Mouse (Mus musculus) midbrain, embryonic 12.5 days (tissue): ENCODE results near the gene Thumpd1. TPM values are rescaled to one million over a fixed set of nuclear protein-coding genes. Genes with fewer than 3 reads are reported as not detected.
"Not testable (repeated sequence)": the region's sequence is repeated elsewhere in the genome, so short reads cannot be mapped to it uniquely, and the experiment has no call there.

Experiments
- ATAC-seq: fragments of 200-750 bp; cut with Nextera tagmentation; 2 replicates; pipeline ENCODE4 v1.8.0; 2017; ENCODE audit warnings: low read depth, moderate TSS enrichment, moderate library complexity; ENCODE audit not compliant: low FRiP score
- H3K27ac ChIP-seq: fragments of 300-500 bp; sonication (generic); replicated peaks from 2 replicates; pipeline ENCODE4 v1.5.1; 2016; ENCODE audit warnings: mild to moderate bottlenecking
- H3K27me3 ChIP-seq: fragments of 300-500 bp; sonication (generic); 2 replicates; pipeline ENCODE4 v1.6.1; 2016; ENCODE audit warnings: mild to moderate bottlenecking
- H3K36me3 ChIP-seq: fragments of 300-500 bp; sonication (generic); 2 replicates; pipeline ENCODE4 v1.6.1; 2016
- H3K4me1 ChIP-seq: fragments of 300-500 bp; sonication (generic); 2 replicates; pipeline ENCODE4 v1.6.1; 2016
- H3K4me2 ChIP-seq: fragments of 300-500 bp; sonication (generic); replicated peaks from 2 replicates; pipeline ENCODE4 v1.6.1; 2016; ENCODE audit warnings: mild to moderate bottlenecking, moderate library complexity
- H3K4me3 ChIP-seq: fragments of 300-500 bp; sonication (generic); 2 replicates; pipeline ENCODE4 v1.5.1; 2016; ENCODE audit warnings: mild to moderate bottlenecking
- H3K9ac ChIP-seq: fragments of 300-500 bp; sonication (generic); replicated peaks from 2 replicates; pipeline ENCODE4 v1.6.1; 2016; ENCODE audit warnings: mild to moderate bottlenecking, moderate library complexity
- H3K9me3 ChIP-seq: fragments of 300-500 bp; sonication (generic); 2 replicates; pipeline ENCODE4 v1.6.1; 2016; ENCODE audit warnings: mild to moderate bottlenecking
- WGBS: fragments of 180-500 bp; shearing (Covaris S2); methylation state at CpG from one replicate; pipeline ENCODE4 v1.1.7; 2016; 5-methylcytosine and 5-hydroxymethylcytosine counted together
- polyA plus RNA-seq: library from polyadenylated mRNA; unstranded; fragments of >200 nt; fragmentation: Nextera tagmentation; extraction: Ambion mirVana; gene quantifications from 2 replicates; pipeline ENCODE4 v1.2.1, GENCODE M21; 2016

The Thumpd1 gene
- polyA plus RNA-seq = 90.7 and 91.2 TPM in 2 replicates

GRCm38 (mm10) chr7:119720253-119720946 is at the start of gene Thumpd1:
Gene Thumpd1, minus strand, starts transcription at chr7:119720798.
- Histone ChIP-seq H3K36me3 (peaks cover 36% of the 10 kb centered on the region), H3K9ac (peak within 1 kb of the TSS; percentile 86), H3K9me3 (no peaks in the 10 kb centered on the region), H3K4me1 (peaks cover 6% of the 10 kb centered on the region), H3K4me3 (peak within 1 kb of the TSS; percentile 94), H3K4me2 (peak within 1 kb of the TSS; percentile 80), H3K27me3 (no peaks in the 10 kb centered on the region; the same call in 1 of the 2 replicates), H3K27ac (peak within 1 kb of the TSS; percentile 46; the same call in 1 of the 2 replicates)
- ATAC-seq = peak; percentile 96
- WGBS = under 1% methylated on average over 59 of the region's 60 CpGs

- Histone ChIP-seq H3K36me3 (no peaks in the 10 kb centered on the region), H3K9me3 (no peaks in the 10 kb centered on the region), H3K4me2 (no peak overlapping the region), H3K4me3 (no peak overlapping the region), H3K27ac (no peak overlapping the region), H3K27me3 (no peaks in the 10 kb centered on the region), H3K4me1 (no peaks in the 10 kb centered on the region), H3K9ac (no peak overlapping the region)
- WGBS = 95% methylated on average over 8 of the region's 8 CpGs
- ATAC-seq = no peak
Observed at GRCm38 (mm10) chr7:119769895-119770294, 49.3 kb upstream of the Thumpd1 start.

- Histone ChIP-seq H3K4me1 (no peaks in the 10 kb centered on the region), H3K27ac (no peak overlapping the region), H3K27me3 (no peaks in the 10 kb centered on the region), H3K4me3 (no peak overlapping the region), H3K9ac (no peak overlapping the region), H3K9me3 (no peaks in the 10 kb centered on the region), H3K36me3 (no peaks in the 10 kb centered on the region), H3K4me2 (no peak overlapping the region)
- ATAC-seq = no peak
- WGBS = 89% methylated on average over 6 of the region's 6 CpGs
Observed at GRCm38 (mm10) chr7:119766996-119767395, 46.4 kb upstream of the Thumpd1 start.

GRCm38 (mm10) chr7:119764377-119764776 is 43.8 kb upstream of the Thumpd1 start:
- Histone ChIP-seq H3K9me3 (no peaks in the 10 kb centered on the region), H3K4me3 (no peak overlapping the region), H3K27me3 (no peaks in the 10 kb centered on the region), H3K4me1 (no peaks in the 10 kb centered on the region), H3K36me3 (no peaks in the 10 kb centered on the region), H3K4me2 (no peak overlapping the region), H3K27ac (no peak overlapping the region), H3K9ac (no peak overlapping the region)
- no peak for ATAC-seq
- WGBS = 93% methylated on average over 3 of the region's 3 CpGs

- Histone ChIP-seq H3K4me2 (no peak overlapping the region), H3K9ac (no peak overlapping the region), H3K27me3 (no peaks in the 10 kb centered on the region), H3K9me3 (no peaks in the 10 kb centered on the region), H3K4me3 (no peak overlapping the region), H3K27ac (no peak overlapping the region), H3K36me3 (no peaks in the 10 kb centered on the region), H3K4me1 (no peaks in the 10 kb centered on the region)
- ATAC-seq = no peak
- 74% methylated on average over 4 of the region's 4 CpGs for WGBS
Observed at GRCm38 (mm10) chr7:119762166-119762697, 41.6 kb upstream of the Thumpd1 start.

GRCm38 (mm10) chr7:119760527-119760951 is 39.9 kb upstream of the Thumpd1 start, which contains the start of gene Acsm3:
Gene Acsm3, plus strand, starts transcription at chr7:119760923.
- Histone ChIP-seq H3K4me1 (no peaks in the 10 kb centered on the region), H3K27ac (no peak within 1 kb of the TSS), H3K36me3 (no peaks in the 10 kb centered on the region), H3K9me3 (no peaks in the 10 kb centered on the region), H3K4me3 (no peak within 1 kb of the TSS), H3K9ac (no peak within 1 kb of the TSS), H3K27me3 (no peaks in the 10 kb centered on the region), H3K4me2 (no peak within 1 kb of the TSS)
- WGBS = 84% methylated on average over 11 of the region's 11 CpGs
- no peak for ATAC-seq

GRCm38 (mm10) chr7:119753696-119754095 is 33.1 kb upstream of the Thumpd1 start:
- no peak for ATAC-seq
- 83% methylated on average over 1 of the region's 1 CpGs for WGBS
- H3K4me3 ChIP-seq = no peak overlapping the region
- H3K9me3 ChIP-seq = no peaks in the 10 kb centered on the region
- no peak overlapping the region for H3K9ac ChIP-seq
- no peak overlapping the region for H3K4me2 ChIP-seq
- no peaks in the 10 kb centered on the region for H3K36me3 ChIP-seq
- no peak overlapping the region for H3K27ac ChIP-seq
- no peaks in the 10 kb centered on the region for H3K27me3 ChIP-seq
- no peaks in the 10 kb centered on the region for H3K4me1 ChIP-seq

- Histone ChIP-seq H3K9me3 (no peaks in the 10 kb centered on the region), H3K4me1 (no peaks in the 10 kb centered on the region), H3K27ac (no peak overlapping the region), H3K9ac (no peak overlapping the region), H3K4me3 (no peak overlapping the region), H3K27me3 (no peaks in the 10 kb centered on the region), H3K4me2 (no peak overlapping the region), H3K36me3 (no peaks in the 10 kb centered on the region)
- WGBS = 61% methylated on average over 2 of the region's 2 CpGs
- ATAC-seq = no peak
Observed at GRCm38 (mm10) chr7:119749942-119750341, 29.3 kb upstream of the Thumpd1 start.

GRCm38 (mm10) chr7:119748761-119749160 is 28.2 kb upstream of the Thumpd1 start:
- 86% methylated on average over 1 of the region's 2 CpGs for WGBS
- no peak for ATAC-seq

GRCm38 (mm10) chr7:119745869-119746268 is 25.3 kb upstream of the Thumpd1 start:
- H3K27me3 ChIP-seq = no peaks in the 10 kb centered on the region; the same call in 1 of the 2 replicates
- peaks cover 5% of the 10 kb centered on the region for H3K4me1 ChIP-seq
- no peak overlapping the region for H3K27ac ChIP-seq
- H3K9me3 ChIP-seq = no peaks in the 10 kb centered on the region
- H3K36me3 ChIP-seq = no peaks in the 10 kb centered on the region
- H3K9ac ChIP-seq = no peak overlapping the region
- no peak overlapping the region for H3K4me2 ChIP-seq
- H3K4me3 ChIP-seq = no peak overlapping the region
- WGBS = 83% methylated on average over 1 of the region's 1 CpGs
- ATAC-seq = no peak

More at GRCm38 (mm10) chr7:119748761-119749160, 28.2 kb upstream of the Thumpd1 start:
- no peak overlapping the region for H3K9ac ChIP-seq
- H3K4me3 ChIP-seq = no peak overlapping the region
- H3K9me3 ChIP-seq = no peaks in the 10 kb centered on the region
- peaks cover 5% of the 10 kb centered on the region for H3K4me1 ChIP-seq
- H3K4me2 ChIP-seq = no peak overlapping the region
- no peak overlapping the region for H3K27ac ChIP-seq
- no peaks in the 10 kb centered on the region for H3K36me3 ChIP-seq
- H3K27me3 ChIP-seq = no peaks in the 10 kb centered on the region

GRCm38 (mm10) chr7:119744321-119744720 is 23.7 kb upstream of the Thumpd1 start:
- H3K27ac ChIP-seq = no peak overlapping the region

GRCm38 (mm10) chr7:119739798-119740468 is 19.3 kb upstream of the Thumpd1 start:
- not testable (repeated sequence) for H3K27me3 ChIP-seq, H3K9me3 ChIP-seq, H3K27ac ChIP-seq, H3K4me1 ChIP-seq, H3K36me3 ChIP-seq
- Histone ChIP-seq H3K9ac (peak overlapping the region; percentile 53), H3K4me3 (peak overlapping the region; percentile 41), H3K4me2 (peak overlapping the region; percentile 50)
- peak; percentile 59 for ATAC-seq
- WGBS = 11% methylated on average over 20 of the region's 44 CpGs

More at GRCm38 (mm10) chr7:119744321-119744720, 23.7 kb upstream of the Thumpd1 start:
- peaks cover 5% of the 10 kb centered on the region for H3K4me1 ChIP-seq
- no peaks in the 10 kb centered on the region for H3K36me3 ChIP-seq
- peak overlapping the region; percentile 22 for H3K4me3 ChIP-seq
- H3K9me3 ChIP-seq = no peaks in the 10 kb centered on the region
- no peaks in the 10 kb centered on the region; the same call in 1 of the 2 replicates for H3K27me3 ChIP-seq
- WGBS = 8% methylated on average over 34 of the region's 34 CpGs
- H3K4me2 ChIP-seq = peak overlapping the region; percentile 43
- peak; percentile 58; the same call in 1 of the 2 replicates for ATAC-seq
- H3K9ac ChIP-seq = no peak overlapping the region
